Comparison of ENCODE assay signal across 10 mouse cellular contexts in genomic region chr7:65213216-65213925, GRCm38 (mm10). TPM values are rescaled to one million over a fixed set of nuclear protein-coding genes. Genes with fewer than 3 reads are reported as not detected.
DNase-seq lines count a peak whose midpoint lies in the region; ATAC-seq and TF ChIP-seq lines count a peak whose summit lies in the region.
"Had no signal": no experiment of that assay in that cellular context is flagged by ENCODE, and none has a peak within 500 bp of the region (broad histone marks: within the 10 kb centered on the region; RNA-seq: fewer than 3 reads in every experiment).

No protein-coding gene starts in this region.

- intact Hi-C loops in left cerebral cortex, postnatal 4 days (cut with DNase I) = no loop called here

- 81% methylated on average over 14 of the region's 14 CpGs for WGBS in midbrain, embryonic 11.5 days
- 85% methylated on average over 14 of the region's 14 CpGs for WGBS in midbrain, embryonic 14.5 days
- WGBS in heart, embryonic 13.5 days = 61% methylated on average over 14 of the region's 14 CpGs
- WGBS in stomach, postnatal 0 days = 54% methylated on average over 14 of the region's 14 CpGs

- TF ChIP-seq EP300 in stomach, postnatal 0 days (optimal IDR thresholded peaks at IDR 0.05) = no peak

- no peaks in the 10 kb centered on the region for H3K27me3 ChIP-seq in midbrain, embryonic 11.5 days (ENCODE audit: control insufficient read depth, insufficient read depth, low read length)
- no peaks in the 10 kb centered on the region for H3K27me3 ChIP-seq in midbrain, embryonic 14.5 days (ENCODE audit: control insufficient read depth, insufficient read depth, low read length)
- no peaks in the 10 kb centered on the region for H3K27me3 ChIP-seq in heart, embryonic 13.5 days (replicated peaks)
- H3K27me3 ChIP-seq in stomach, postnatal 0 days (ENCODE audit: control insufficient read depth, insufficient read depth, low read length) = no peaks in the 10 kb centered on the region

- ATAC-seq in midbrain, embryonic 11.5 days (ENCODE audit: low FRiP score) = no peak
- ATAC-seq in midbrain, embryonic 14.5 days (ENCODE audit: low FRiP score, low TSS enrichment) = no peak
- ATAC-seq in heart, embryonic 13.5 days (ENCODE audit: extremely low read depth, insufficient number of reproducible peaks, low FRiP score, low TSS enrichment) = peak; percentile 37; the same call in 1 of the 2 replicates
- peak; percentile 94 for ATAC-seq in stomach, postnatal 0 days (ENCODE audit: low FRiP score, low TSS enrichment)
- no peak for ATAC-seq in erythroid progenitor cell, adult 5-6 weeks (replicated peaks; ENCODE audit: low FRiP score, poor library complexity, severe bottlenecking)

- H3K9ac ChIP-seq in midbrain, embryonic 11.5 days (ENCODE audit: low read length) = no peak overlapping the region
- no peak overlapping the region for H3K9ac ChIP-seq in midbrain, embryonic 14.5 days (replicated peaks; ENCODE audit: low read length)
- H3K9ac ChIP-seq in heart, embryonic 13.5 days = no peak overlapping the region
- H3K9ac ChIP-seq in stomach, postnatal 0 days (ENCODE audit: low read length) = no peak overlapping the region

- no peaks in the 10 kb centered on the region for H3K4me1 ChIP-seq in midbrain, embryonic 11.5 days (ENCODE audit: control insufficient read depth, insufficient read depth, low read length)
- no peaks in the 10 kb centered on the region for H3K4me1 ChIP-seq in midbrain, embryonic 14.5 days (ENCODE audit: control insufficient read depth, insufficient read depth, low read length)
- H3K4me1 ChIP-seq in heart, embryonic 13.5 days = no peaks in the 10 kb centered on the region
- no peaks in the 10 kb centered on the region for H3K4me1 ChIP-seq in stomach, postnatal 0 days (replicated peaks; ENCODE audit: control insufficient read depth, insufficient read depth)

- DNase-seq in midbrain, embryonic 11.5 days (ENCODE audit: low spot score, missing footprints) = peak; percentile 75
- no peak for DNase-seq in midbrain, embryonic 14.5 days
- peak; percentile 45 for DNase-seq in kidney, postnatal 14 days
- peak; percentile 84 for DNase-seq in stomach, postnatal 0 days (ENCODE audit: low spot score)
- no peak for DNase-seq in gastrocnemius, adult 8-10 months (ENCODE audit: low spot score in 2 of 2)
- DNase-seq in left cerebral cortex, postnatal 4 days = no peak
- DNase-seq: cerebellum, adult 8-10 months had no signal

- no peak overlapping the region for H3K4me2 ChIP-seq in midbrain, embryonic 11.5 days
- H3K4me2 ChIP-seq in midbrain, embryonic 14.5 days (ENCODE audit: low read length) = no peak overlapping the region
- H3K4me2 ChIP-seq in heart, embryonic 13.5 days = no peak overlapping the region
- H3K4me2 ChIP-seq in stomach, postnatal 0 days (replicated peaks; ENCODE audit: low read depth) = peak overlapping the region; percentile 23; the same call in 1 of the 2 replicates

- no peaks in the 10 kb centered on the region for H3K9me3 ChIP-seq in midbrain, embryonic 11.5 days (ENCODE audit: control insufficient read depth, low read length)
- no peaks in the 10 kb centered on the region for H3K9me3 ChIP-seq in midbrain, embryonic 14.5 days (ENCODE audit: control insufficient read depth, low read length)
- H3K9me3 ChIP-seq in heart, embryonic 13.5 days = no peaks in the 10 kb centered on the region
- H3K9me3 ChIP-seq in stomach, postnatal 0 days (ENCODE audit: control insufficient read depth, low read length) = no peaks in the 10 kb centered on the region

- H3K27ac ChIP-seq in midbrain, embryonic 11.5 days (ENCODE audit: low read depth, low read length) = no peak overlapping the region
- no peak overlapping the region for H3K27ac ChIP-seq in midbrain, embryonic 14.5 days (replicated peaks; ENCODE audit: low read depth, low read length)
- H3K27ac ChIP-seq in heart, embryonic 13.5 days (replicated peaks) = no peak overlapping the region
- no peak overlapping the region for H3K27ac ChIP-seq in stomach, postnatal 0 days (replicated peaks)

- H3K36me3 ChIP-seq in midbrain, embryonic 11.5 days (ENCODE audit: control insufficient read depth, insufficient read depth, low read length) = no peaks in the 10 kb centered on the region
- H3K36me3 ChIP-seq in midbrain, embryonic 14.5 days (ENCODE audit: control insufficient read depth, insufficient read depth, low read length) = no peaks in the 10 kb centered on the region
- H3K36me3 ChIP-seq in heart, embryonic 13.5 days = no peaks in the 10 kb centered on the region
- no peaks in the 10 kb centered on the region for H3K36me3 ChIP-seq in stomach, postnatal 0 days (ENCODE audit: control insufficient read depth, insufficient read depth, low read length)

- TF ChIP-seq CTCF in stomach, postnatal 0 days (IDR thresholded peaks at IDR 0.05; ENCODE audit: low read depth) = peak; percentile 62

- H3K4me3 ChIP-seq in midbrain, embryonic 11.5 days (ENCODE audit: low read depth, low read length) = no peak overlapping the region
- H3K4me3 ChIP-seq in midbrain, embryonic 14.5 days (replicated peaks; ENCODE audit: low read depth, low read length) = no peak overlapping the region
- H3K4me3 ChIP-seq in heart, embryonic 13.5 days = no peak overlapping the region
- H3K4me3 ChIP-seq in stomach, postnatal 0 days (ENCODE audit: low read depth, low read length) = no peak overlapping the region

RNA-seq across cellular contexts. Expression of gene Fam189a1, which starts 57.0 kb away (rescaled TPM):
- 2.2 and 3.4 TPM in 2 replicates for polyA plus RNA-seq in midbrain, embryonic 11.5 days (2014; fragmentation: Nextera tagmentation; extraction: Ambion mirVana)
- 7.9 and 9.9 TPM in 2 replicates for polyA plus RNA-seq in midbrain, embryonic 14.5 days (2014; fragmentation: Nextera tagmentation; extraction: Ambion mirVana)
- 0.32 and 0.57 TPM in 2 replicates for polyA plus RNA-seq in heart, embryonic 13.5 days (2015; fragmentation: Nextera tagmentation; extraction: Ambion mirVana)
- 0.23 and 0.25 TPM in 2 replicates for polyA plus RNA-seq in stomach, postnatal 0 days (2015; fragmentation: Nextera tagmentation; extraction: Ambion mirVana)
- not detected for total RNA-seq in gastrocnemius, adult 8-10 months (2022)
- 10 to 100 TPM; 26.4 to 34.3 TPM for total RNA-seq in left cerebral cortex, postnatal 4 days (2021)
- total RNA-seq in erythroid progenitor cell, adult 5-6 weeks (2015; ENCODE audit: low replicate concordance) = not detected in 2 replicates
- 0.26 TPM in 1 of 2 replicates, not detected in the other for total RNA-seq in erythroid progenitor cell, adult 5-6 weeks (2017; ENCODE audit: low replicate concordance)
- polyA plus RNA-seq: liver, embryonic 16.5 days had no signal

Comparison
In these comparisons a context has a peak if more than half of its experiments do, and no peak if none do; other contexts are left out.
1. DNase-seq: peak in midbrain, embryonic 11.5 days (single experiment), kidney, postnatal 14 days (single experiment) and stomach, postnatal 0 days (single experiment); none in midbrain, embryonic 14.5 days (single experiment), gastrocnemius, adult 8-10 months (0 of 2) and left cerebral cortex, postnatal 4 days (single experiment).
2. ATAC-seq: peak in heart, embryonic 13.5 days (single experiment) and stomach, postnatal 0 days (single experiment); none in midbrain, embryonic 11.5 days (single experiment), midbrain, embryonic 14.5 days (single experiment) and erythroid progenitor cell, adult 5-6 weeks (single experiment).